Mouse (Mus musculus) kidney, postnatal 14 days (tissue): ENCODE measurements at regions not wholly inside any gene's neighbourhood (a gene's known extent, or its start where the extent isn't known, plus 50 kb on each side); places are given as distances from the start of the nearest gene placed in this dataset.

Experiments used
- DNase-seq: peaks from one replicate; pipeline ENCODE4 v3.0.0; 2022; ENCODE audit warnings: mixed read lengths

GRCm38 (mm10) chr2:147454362-147455257, 92.9 kb downstream of the Pax1 start:
- no peak for DNase-seq
